Mouse (Mus musculus) erythroblast, embryonic 14.5 days (primary cell): ENCODE results near the gene Hist1h2aa.

Experiments used
- GATA1 ChIP-seq: IDR thresholded peaks from 2 replicates; pipeline ENCODE4 v1.6.1; 2012; ENCODE audit warnings: low read length, inconsistent platforms, mixed read lengths
- TAL1 ChIP-seq: IDR thresholded peaks from 3 replicates; pipeline ENCODE4 v1.6.1; 2012; ENCODE audit warnings: low read length, inconsistent platforms, mixed read lengths

GRCm38 (mm10) chr13:23940291-23940690, 6.0 kb downstream of the Hist1h2aa start:
- TF ChIP-seq GATA1 (no peak), TAL1 (no peak)
